Mouse (Mus musculus): ENCODE results near the gene Gpr153.

The Gpr153 gene

GRCm38 (mm10) chr4:152264867-152265568 lies 9.0 kb upstream of the Gpr153 start:
- intact Hi-C loops (cut with DNase I): no loop called here

- intact Hi-C loops (cut with DNase I): no loop called here
Observed at GRCm38 (mm10) chr4:152265791-152266190, 8.2 kb upstream of the Gpr153 start.

GRCm38 (mm10) chr4:152266236-152266895 lies 7.7 kb upstream of the Gpr153 start:
- intact Hi-C loops (cut with DNase I): no loop called here

- intact Hi-C loops (cut with DNase I): no loop called here
Observed at GRCm38 (mm10) chr4:152267748-152268369, 6.2 kb upstream of the Gpr153 start.

GRCm38 (mm10) chr4:152269967-152270366 lies 4.1 kb upstream of the Gpr153 start:
- intact Hi-C loops (cut with DNase I): no loop called here

GRCm38 (mm10) chr4:152270599-152270998 lies 3.4 kb upstream of the Gpr153 start:
- intact Hi-C loops (cut with DNase I): no loop called here

- intact Hi-C loops (cut with DNase I): no loop called here
Observed at GRCm38 (mm10) chr4:152271334-152271733, 2.7 kb upstream of the Gpr153 start.

- intact Hi-C loops (cut with DNase I): no loop called here
Observed at GRCm38 (mm10) chr4:152272006-152272405, 2.0 kb upstream of the Gpr153 start.

GRCm38 (mm10) chr4:152272449-152273049 lies 1.5 kb upstream of the Gpr153 start:
- intact Hi-C loops (cut with DNase I): no loop called here

GRCm38 (mm10) chr4:152273191-152273590 lies 841 bp upstream of the Gpr153 start:
- intact Hi-C loops (cut with DNase I): no loop called here

GRCm38 (mm10) chr4:152274681-152275131 lies 674 bp downstream of the Gpr153 start:
- intact Hi-C loops (cut with DNase I): no loop called here

- intact Hi-C loops (cut with DNase I): no loop called here
Observed at GRCm38 (mm10) chr4:152276389-152277347, 2.6 kb downstream of the Gpr153 start.

- intact Hi-C loops (cut with DNase I): no loop called here
Observed at GRCm38 (mm10) chr4:152277916-152278315, 3.9 kb downstream of the Gpr153 start.

- intact Hi-C loops (cut with DNase I): no loop called here
Observed at GRCm38 (mm10) chr4:152278986-152279385, 5.0 kb downstream of the Gpr153 start.

GRCm38 (mm10) chr4:152281601-152282000 lies 7.6 kb downstream of the Gpr153 start:
- intact Hi-C loops (cut with DNase I): no loop called here

GRCm38 (mm10) chr4:152282721-152283120 lies 8.7 kb downstream of the Gpr153 start:
- intact Hi-C loops (cut with DNase I): loop anchor here (1.0 kb wide), 1 partner anchor 68 kb away; no protein-coding TSS in a partner anchor

- intact Hi-C loops (cut with DNase I): loop anchor here (1.0 kb wide), 1 partner anchor 69 kb away; no protein-coding TSS in a partner anchor
Observed at GRCm38 (mm10) chr4:152283186-152283950, 9.3 kb downstream of the Gpr153 start.

GRCm38 (mm10) chr4:152285505-152285904 lies 11.5 kb downstream of the Gpr153 start:
- intact Hi-C loops (cut with DNase I): loop anchor here (2.0 kb wide), 1 partner anchor 113 kb away; no protein-coding TSS in a partner anchor

GRCm38 (mm10) chr4:152286183-152286582 lies 12.2 kb downstream of the Gpr153 start:
- intact Hi-C loops (cut with DNase I): no loop called here

GRCm38 (mm10) chr4:152286887-152287286 lies 12.9 kb downstream of the Gpr153 start:
- intact Hi-C loops (cut with DNase I): no loop called here
